Mouse (Mus musculus): Measurements from ENCODE around the gene U2af1. TPM values are rescaled to one million over a fixed set of nuclear protein-coding genes. Genes with fewer than 3 reads are reported as not detected.
A peak's percentile ranks its signal among the peaks of the same experiment; 100 is the strongest.

U2af1 gene
- polyA plus RNA-seq, 1 experiment from 2014 or later = 196 TPM

DNA sequence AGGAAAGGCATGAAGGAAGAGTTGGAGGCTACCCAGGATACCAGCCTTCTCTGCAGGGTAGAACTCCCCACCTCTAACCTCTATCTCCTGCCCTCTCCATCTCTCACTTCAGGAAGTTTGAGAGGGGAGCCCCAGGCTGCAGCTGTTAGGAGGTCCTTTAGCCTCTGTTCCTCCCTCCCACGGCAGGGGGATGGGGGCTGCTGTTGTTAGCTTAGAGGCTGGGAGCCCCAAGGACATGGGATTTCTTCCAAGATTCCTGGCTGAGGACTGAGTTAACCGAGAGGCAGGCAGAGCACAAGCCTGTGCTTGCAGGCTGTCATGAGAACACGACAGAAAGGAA lies 27.5 kb upstream of the U2af1 start:
- WGBS = 44% methylated on average over 3 of the region's 3 CpGs
- Histone ChIP-seq H3K27ac (replicated peaks) (peak overlapping the region; percentile 76), H3K4me3 (no peak overlapping the region), H3K9ac (no peak overlapping the region), H3K4me2 (no peak overlapping the region), H3K27me3 (no peaks in the 10 kb centered on the region), H3K36me3 (no peaks in the 10 kb centered on the region), H3K9me3 (no peaks in the 10 kb centered on the region), H3K4me1 (replicated peaks) (peaks cover 14% of the 10 kb centered on the region)
- peak; percentile 31 for ATAC-seq (ENCODE audit: low FRiP score, low read depth)

DNA sequence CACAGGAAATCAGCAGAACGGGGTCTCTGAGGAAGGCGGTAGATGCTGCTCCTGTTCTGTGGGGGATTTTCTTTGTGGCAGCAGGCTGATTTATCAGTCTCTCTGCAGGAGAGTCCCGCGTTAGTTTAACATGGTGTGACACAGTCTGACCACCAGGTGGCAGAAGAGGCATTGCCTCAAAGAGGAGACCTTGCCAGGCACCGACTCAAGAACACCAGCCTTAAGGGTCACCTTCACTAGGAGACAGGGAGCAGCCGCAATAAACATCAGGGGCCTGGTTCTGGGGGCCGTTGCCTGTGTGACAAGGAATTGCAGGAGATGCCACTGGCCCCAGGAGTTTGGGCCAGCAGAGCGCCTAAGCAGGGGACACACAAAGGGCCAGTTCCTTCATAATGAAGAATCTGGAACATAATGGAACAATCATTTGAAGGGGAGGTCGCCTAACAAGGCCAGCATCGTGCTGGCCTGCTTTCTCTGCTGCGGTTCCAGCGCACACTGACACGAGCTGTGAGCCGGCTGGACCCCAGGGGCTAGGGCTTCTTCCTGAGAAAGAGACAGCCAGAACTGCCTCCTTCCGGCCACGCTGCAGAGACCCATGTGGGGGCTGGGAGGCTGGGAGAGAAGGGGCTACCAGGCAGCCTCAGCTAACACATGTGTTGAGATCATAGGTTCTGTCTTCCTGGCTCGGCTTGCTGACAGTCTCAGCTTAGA lies 27.0 kb upstream of the U2af1 start:
- H3K4me3 ChIP-seq = no peak overlapping the region
- peaks cover 14% of the 10 kb centered on the region for H3K4me1 ChIP-seq (replicated peaks)
- H3K9ac ChIP-seq = no peak overlapping the region
- no peaks in the 10 kb centered on the region for H3K36me3 ChIP-seq
- peak; percentile 86 for ATAC-seq (ENCODE audit: low FRiP score, low read depth)
- H3K27me3 ChIP-seq = no peaks in the 10 kb centered on the region
- H3K4me2 ChIP-seq = peak overlapping the region; percentile 36
- H3K27ac ChIP-seq (replicated peaks) = peak overlapping the region; percentile 76
- WGBS = 16% methylated on average over 17 of the region's 17 CpGs
- H3K9me3 ChIP-seq = no peaks in the 10 kb centered on the region

DNA sequence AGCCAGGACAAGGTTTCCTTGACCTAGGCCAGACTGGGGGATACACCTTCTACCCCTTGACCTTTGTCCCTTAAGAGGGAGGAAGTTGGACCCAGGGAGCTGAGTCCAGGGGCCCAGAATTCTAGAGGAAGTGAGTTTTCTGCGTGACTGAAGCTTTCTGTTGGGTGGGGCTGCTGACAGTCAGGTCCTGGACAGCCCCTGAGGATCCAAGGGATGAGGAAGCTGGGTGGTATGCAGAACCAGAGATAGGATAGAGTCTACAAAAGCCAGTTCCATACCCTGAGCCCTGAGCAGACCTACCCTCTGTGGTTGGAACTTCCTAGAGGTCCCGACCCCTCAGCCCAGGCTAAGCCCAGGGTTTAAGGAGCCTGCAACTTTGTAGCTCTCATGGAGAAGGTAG lies 21.8 kb upstream of the U2af1 start:
- ATAC-seq (ENCODE audit: low FRiP score, low read depth) = no peak
- WGBS = 84% methylated on average over 2 of the region's 2 CpGs
- no peak overlapping the region for H3K9ac ChIP-seq
- no peaks in the 10 kb centered on the region for H3K9me3 ChIP-seq
- peaks cover 3% of the 10 kb centered on the region for H3K4me1 ChIP-seq (replicated peaks)
- no peaks in the 10 kb centered on the region for H3K36me3 ChIP-seq
- H3K4me2 ChIP-seq = no peak overlapping the region
- H3K27me3 ChIP-seq = no peaks in the 10 kb centered on the region
- no peak overlapping the region for H3K27ac ChIP-seq (replicated peaks)
- no peak overlapping the region for H3K4me3 ChIP-seq

DNA sequence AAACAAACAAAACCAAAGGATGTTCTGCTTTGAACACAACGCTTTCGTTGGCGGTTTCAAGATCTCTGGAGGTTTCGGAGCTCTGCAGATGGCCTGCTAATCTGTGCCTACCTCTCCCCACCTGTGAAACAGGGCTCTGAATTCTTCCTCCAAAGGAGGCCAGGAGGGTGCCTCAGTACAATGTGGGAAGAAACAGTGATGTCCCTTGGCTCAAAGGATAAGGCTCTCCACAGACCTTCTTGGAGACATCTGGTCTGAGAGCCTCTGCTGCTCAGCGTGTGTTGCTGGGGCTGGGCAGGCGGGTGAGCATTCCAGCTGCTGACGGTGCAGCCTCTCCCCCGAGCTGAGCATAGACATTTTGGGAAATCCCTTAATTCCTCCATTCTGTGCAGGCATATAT lies 18.8 kb upstream of the U2af1 start, which contains the start of gene Cryaa:
Cryaa (plus strand) TSS at position 301 of the 400 bp plus-strand sequence.
- no peak for ATAC-seq (ENCODE audit: low FRiP score, low read depth)
- no peaks in the 10 kb centered on the region for H3K4me1 ChIP-seq (replicated peaks)
- no peaks in the 10 kb centered on the region for H3K36me3 ChIP-seq
- no peak within 1 kb of the TSS for H3K27ac ChIP-seq (replicated peaks)
- 83% methylated on average over 8 of the region's 8 CpGs for WGBS
- H3K4me3 ChIP-seq = no peak within 1 kb of the TSS
- no peaks in the 10 kb centered on the region for H3K9me3 ChIP-seq
- H3K9ac ChIP-seq = no peak within 1 kb of the TSS
- H3K4me2 ChIP-seq = no peak within 1 kb of the TSS
- no peaks in the 10 kb centered on the region for H3K27me3 ChIP-seq

DNA sequence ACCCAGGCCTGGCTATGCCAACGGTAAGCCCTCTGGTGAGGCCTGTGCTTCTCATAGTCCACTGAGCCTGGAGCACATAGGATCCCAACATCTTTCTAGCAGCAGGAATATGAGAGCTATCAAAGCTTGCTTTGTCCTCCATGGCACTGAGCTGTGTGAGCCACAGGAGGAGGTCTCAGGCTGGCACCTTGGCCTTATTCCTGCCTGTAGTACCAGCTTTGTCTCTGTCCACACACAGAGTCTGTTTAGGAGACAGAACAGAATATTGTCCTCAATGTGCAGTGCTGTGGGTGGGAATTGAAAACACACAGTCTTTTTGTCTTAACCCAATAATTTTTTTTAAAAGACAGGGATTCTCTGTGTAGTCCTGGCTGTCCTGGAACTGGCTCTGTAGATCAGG lies 15.7 kb upstream of the U2af1 start:
- Histone ChIP-seq H3K4me3 (no peak overlapping the region), H3K27ac (replicated peaks) (no peak overlapping the region), H3K27me3 (no peaks in the 10 kb centered on the region), H3K36me3 (no peaks in the 10 kb centered on the region), H3K4me1 (replicated peaks) (peaks cover 3% of the 10 kb centered on the region; the same call in 1 of the 2 replicates), H3K9me3 (no peaks in the 10 kb centered on the region), H3K9ac (no peak overlapping the region), H3K4me2 (no peak overlapping the region)
- WGBS = 85% methylated on average over 1 of the region's 1 CpGs
- no peak for ATAC-seq (ENCODE audit: low FRiP score, low read depth)

DNA sequence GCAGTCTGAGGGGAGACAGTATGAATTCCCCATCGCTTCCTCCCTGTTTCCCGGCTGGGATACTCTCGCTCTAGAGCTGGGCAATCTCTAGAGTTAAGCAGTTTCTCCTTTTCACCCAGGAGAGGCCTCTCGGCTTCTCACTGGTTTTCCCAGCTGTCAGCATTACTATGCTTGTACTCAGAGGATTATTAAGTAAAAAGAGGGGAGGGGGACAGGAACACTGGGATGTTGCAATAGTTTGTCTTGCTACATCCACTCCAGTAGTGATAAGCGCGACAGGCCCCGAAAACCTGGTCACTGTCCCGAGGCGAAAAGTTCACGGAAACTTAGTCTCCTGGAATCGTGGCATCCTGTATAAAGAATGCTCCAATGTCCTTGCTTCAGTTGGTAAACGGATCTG lies 13.6 kb upstream of the U2af1 start:
- H3K36me3 ChIP-seq = no peaks in the 10 kb centered on the region
- 86% methylated on average over 12 of the region's 12 CpGs for WGBS
- H3K4me3 ChIP-seq = no peak overlapping the region
- no peak overlapping the region for H3K4me2 ChIP-seq
- H3K9ac ChIP-seq = no peak overlapping the region
- no peaks in the 10 kb centered on the region for H3K9me3 ChIP-seq
- ATAC-seq (ENCODE audit: low FRiP score, low read depth) = no peak
- no peak overlapping the region for H3K27ac ChIP-seq (replicated peaks)
- no peaks in the 10 kb centered on the region for H3K27me3 ChIP-seq
- H3K4me1 ChIP-seq (replicated peaks) = peaks cover 3% of the 10 kb centered on the region; the same call in 1 of the 2 replicates

DNA sequence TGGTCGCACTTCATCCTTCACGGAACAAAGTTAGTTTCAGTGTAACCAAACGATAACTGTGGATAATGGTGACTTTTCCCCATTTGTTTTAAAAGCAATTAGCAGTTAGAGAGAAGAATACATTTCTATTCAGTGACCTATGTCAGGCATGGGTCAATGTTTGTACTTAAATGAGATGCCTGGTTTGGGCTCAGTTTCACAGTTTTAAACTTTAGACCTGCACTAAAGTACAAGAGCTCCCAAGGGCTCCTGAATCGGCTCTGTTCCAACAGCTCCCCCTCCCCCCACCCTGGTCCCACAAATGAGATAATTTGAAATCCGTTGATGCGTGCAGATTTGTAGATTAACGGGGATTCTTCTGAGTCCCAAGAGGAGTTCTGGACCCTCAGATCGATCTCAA lies 13.0 kb upstream of the U2af1 start:
- Histone ChIP-seq H3K4me2 (no peak overlapping the region), H3K36me3 (no peaks in the 10 kb centered on the region), H3K27me3 (no peaks in the 10 kb centered on the region), H3K9ac (no peak overlapping the region), H3K4me3 (no peak overlapping the region), H3K27ac (replicated peaks) (no peak overlapping the region), H3K4me1 (replicated peaks) (peaks cover 3% of the 10 kb centered on the region; the same call in 1 of the 2 replicates), H3K9me3 (no peaks in the 10 kb centered on the region)
- ATAC-seq (ENCODE audit: low FRiP score, low read depth) = no peak
- 54% methylated on average over 8 of the region's 8 CpGs for WGBS

DNA sequence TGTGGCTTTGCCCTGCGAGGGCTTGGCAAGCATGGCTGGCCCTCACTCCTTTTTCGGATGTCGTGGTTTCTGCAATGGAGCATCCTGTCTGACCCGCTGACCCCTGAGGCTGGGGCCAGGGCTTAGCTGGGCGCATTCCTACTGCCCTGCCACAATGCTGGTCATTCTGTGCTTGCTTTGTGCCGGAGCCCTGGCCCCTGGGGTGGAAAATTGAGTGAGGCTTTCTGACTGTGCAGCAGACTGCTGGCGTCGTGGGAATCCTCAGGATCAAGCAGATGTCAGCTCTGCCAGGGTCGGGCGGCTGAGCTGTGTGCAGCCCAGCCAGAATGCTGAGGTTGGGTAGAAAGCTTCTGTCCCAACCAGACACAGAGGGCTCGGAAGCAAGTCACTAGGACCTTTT lies 11.5 kb upstream of the U2af1 start:
- no peak for ATAC-seq (ENCODE audit: low FRiP score, low read depth)
- 9% methylated on average over 11 of the region's 11 CpGs for WGBS

DNA sequence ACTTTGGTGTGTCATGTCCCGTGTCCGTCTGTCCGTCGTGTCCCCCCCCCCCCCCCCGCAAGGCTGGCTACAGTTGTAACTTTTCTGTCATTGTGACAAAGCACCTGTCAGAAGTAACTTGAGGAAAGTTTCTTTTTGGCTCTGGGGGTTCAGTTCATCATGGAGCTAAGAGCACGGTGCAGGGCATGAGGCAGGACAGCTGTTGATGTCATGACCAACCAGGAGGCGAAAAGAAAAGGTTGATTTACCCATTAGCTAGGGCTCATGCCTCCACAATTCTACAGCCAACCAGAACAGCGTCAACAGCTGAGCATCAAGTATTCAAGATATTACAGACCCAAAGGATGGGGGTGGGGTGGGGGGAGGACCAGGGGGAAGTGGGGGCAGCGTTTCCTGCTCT lies 9.6 kb upstream of the U2af1 start:
- Histone ChIP-seq H3K9ac (no peak overlapping the region), H3K4me1 (replicated peaks) (peaks cover 3% of the 10 kb centered on the region; the same call in 1 of the 2 replicates), H3K27me3 (no peaks in the 10 kb centered on the region), H3K36me3 (no peaks in the 10 kb centered on the region), H3K4me2 (no peak overlapping the region), H3K9me3 (no peaks in the 10 kb centered on the region), H3K4me3 (no peak overlapping the region), H3K27ac (replicated peaks) (no peak overlapping the region)
- WGBS = 78% methylated on average over 8 of the region's 9 CpGs
- ATAC-seq (ENCODE audit: low FRiP score, low read depth) = no peak

More for the DNA sequence above, 11.5 kb upstream of the U2af1 start:
- H3K27ac ChIP-seq (replicated peaks) = no peak overlapping the region
- peaks cover 3% of the 10 kb centered on the region; the same call in 1 of the 2 replicates for H3K4me1 ChIP-seq (replicated peaks)
- no peak overlapping the region for H3K4me3 ChIP-seq
- no peak overlapping the region for H3K9ac ChIP-seq
- no peaks in the 10 kb centered on the region for H3K9me3 ChIP-seq
- no peaks in the 10 kb centered on the region for H3K36me3 ChIP-seq
- H3K4me2 ChIP-seq = no peak overlapping the region
- H3K27me3 ChIP-seq = no peaks in the 10 kb centered on the region

DNA sequence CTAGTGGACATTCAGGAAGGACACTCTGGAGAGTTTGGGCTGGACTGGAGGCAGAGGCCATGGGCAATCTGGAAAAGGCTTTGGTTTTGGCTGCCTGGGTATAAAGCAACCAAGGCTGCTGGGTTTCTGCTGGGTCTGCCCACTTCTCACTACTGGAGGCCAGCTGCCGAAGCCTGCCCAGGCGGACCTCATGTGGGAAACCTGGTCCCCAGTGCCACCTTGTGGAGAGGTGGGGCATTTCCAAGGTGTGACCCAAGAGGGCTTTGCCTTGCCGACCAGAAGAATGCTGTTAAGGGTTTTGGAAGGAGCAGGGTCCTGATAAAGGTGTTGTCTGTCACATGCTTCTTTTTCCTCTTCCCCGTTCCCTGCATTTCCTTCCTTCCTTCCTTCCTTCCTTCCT lies 6.1 kb upstream of the U2af1 start:
- 0 out of 2 replicates have a peak, but pooled peaks have one; percentile 51 for ATAC-seq (ENCODE audit: low FRiP score, low read depth)
- no peak overlapping the region for H3K9ac ChIP-seq
- no peaks in the 10 kb centered on the region for H3K36me3 ChIP-seq
- no peaks in the 10 kb centered on the region for H3K4me1 ChIP-seq (replicated peaks)
- no peak overlapping the region for H3K4me2 ChIP-seq
- no peaks in the 10 kb centered on the region for H3K9me3 ChIP-seq
- H3K27ac ChIP-seq (replicated peaks) = no peak overlapping the region
- no peaks in the 10 kb centered on the region for H3K27me3 ChIP-seq
- WGBS = 13% methylated on average over 4 of the region's 4 CpGs
- H3K4me3 ChIP-seq = no peak overlapping the region

DNA sequence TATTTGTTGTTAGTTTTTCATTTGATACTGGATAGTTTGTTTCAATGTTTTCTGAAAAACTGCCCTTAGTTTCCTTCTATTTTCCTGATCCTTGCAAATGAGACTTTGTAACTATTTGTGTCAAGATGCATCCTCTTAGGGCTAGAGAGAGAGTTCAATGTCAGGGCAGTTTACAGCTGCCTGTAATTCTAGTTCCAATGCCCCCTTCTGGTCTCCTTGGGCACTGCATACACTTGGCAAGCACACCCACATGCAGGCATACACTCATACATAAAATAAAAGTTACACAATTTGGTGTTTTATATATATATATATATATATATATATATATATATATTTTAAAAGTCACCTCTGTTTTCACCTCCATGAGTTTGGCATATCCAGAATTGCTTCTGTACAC lies 4.2 kb upstream of the U2af1 start:
- no peaks in the 10 kb centered on the region for H3K27me3 ChIP-seq
- no peaks in the 10 kb centered on the region for H3K9me3 ChIP-seq
- H3K9ac ChIP-seq = no peak overlapping the region
- no peak for ATAC-seq (ENCODE audit: low FRiP score, low read depth)
- no peaks in the 10 kb centered on the region for H3K36me3 ChIP-seq
- H3K4me1 ChIP-seq (replicated peaks) = peaks cover 7% of the 10 kb centered on the region
- H3K27ac ChIP-seq (replicated peaks) = no peak overlapping the region
- no peak overlapping the region for H3K4me2 ChIP-seq
- H3K4me3 ChIP-seq = no peak overlapping the region

DNA sequence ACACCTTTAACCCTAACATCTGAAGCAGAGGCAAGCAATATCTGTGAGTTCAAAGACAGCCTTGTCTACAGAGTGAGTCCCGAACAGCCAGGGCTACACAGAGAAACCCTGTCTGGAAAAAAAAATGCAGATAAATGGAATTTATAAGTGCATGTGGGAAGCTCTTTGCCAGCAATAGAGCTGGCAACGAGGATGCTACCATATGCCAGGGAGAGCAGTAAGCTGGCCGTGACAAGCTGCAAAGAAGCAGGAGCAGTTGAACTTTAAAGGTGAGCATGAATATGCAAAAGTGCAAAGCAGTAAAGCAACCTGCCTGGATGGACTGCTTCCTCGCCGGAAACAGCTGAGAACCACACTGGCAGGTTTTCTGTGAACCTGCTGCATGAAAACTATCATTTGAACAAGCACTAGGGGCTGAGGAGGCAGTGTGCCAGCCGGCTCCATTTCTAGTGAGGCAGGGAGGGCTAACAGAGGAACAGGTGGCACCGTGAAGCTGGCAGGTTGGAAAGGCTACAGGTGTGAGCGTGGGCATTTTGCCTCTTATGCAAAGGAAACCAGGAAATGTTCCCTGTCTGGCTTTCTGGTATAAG lies 2.1 kb upstream of the U2af1 start:
- Histone ChIP-seq H3K27ac (replicated peaks) (no peak overlapping the region), H3K9ac (no peak overlapping the region), H3K9me3 (no peaks in the 10 kb centered on the region), H3K36me3 (0 out of 2 replicates have a peak, but pooled peaks cover 3% of the 10 kb centered on the region), H3K4me3 (no peak overlapping the region), H3K27me3 (no peaks in the 10 kb centered on the region), H3K4me2 (no peak overlapping the region), H3K4me1 (replicated peaks) (peaks cover 21% of the 10 kb centered on the region)
- no peak for ATAC-seq (ENCODE audit: low FRiP score, low read depth)
- WGBS = 72% methylated on average over 8 of the region's 8 CpGs

DNA sequence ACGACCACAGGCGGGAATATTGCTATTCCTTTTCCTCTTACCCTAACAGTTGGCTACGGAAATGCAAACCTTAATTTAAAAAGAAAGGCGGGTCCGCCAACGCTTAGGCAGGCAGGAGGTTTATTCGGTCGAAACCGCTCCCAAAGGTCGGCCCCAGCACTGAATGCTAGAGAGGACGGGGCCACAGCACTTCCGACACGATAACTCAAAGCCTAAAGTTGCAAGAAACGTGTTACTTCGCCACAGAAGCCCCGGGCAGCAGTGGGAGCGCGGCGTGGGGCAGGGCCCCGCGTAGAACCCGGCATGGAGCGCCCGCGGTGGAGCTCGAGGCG lies 590 bp downstream of the U2af1 start:
- WGBS = under 1% methylated on average over 26 of the region's 27 CpGs
- no peaks in the 10 kb centered on the region for H3K9me3 ChIP-seq
- peaks cover 26% of the 10 kb centered on the region for H3K4me1 ChIP-seq (replicated peaks)
- peaks cover 24% of the 10 kb centered on the region for H3K36me3 ChIP-seq
- H3K27ac ChIP-seq (replicated peaks) = peak overlapping the region; percentile 91
- no peak for ATAC-seq (ENCODE audit: low FRiP score, low read depth)
- H3K4me2 ChIP-seq = peak overlapping the region; percentile 79
- H3K9ac ChIP-seq = peak overlapping the region; percentile 96
- H3K4me3 ChIP-seq = peak overlapping the region; percentile 96
- no peaks in the 10 kb centered on the region for H3K27me3 ChIP-seq

All from hindbrain, embryonic 15.5 days (tissue).